Mouse (Mus musculus): ENCODE data around the gene Pik3r5. TPM values are rescaled to one million over a fixed set of nuclear protein-coding genes. Genes with fewer than 3 reads are reported as not detected.

Pik3r5 gene
- total and polyA plus RNA-seq, 3 experiments = 3.5 to 9.4 (median 5.7) TPM

- Histone ChIP-seq H3K36me3 (replicated peaks in 1 of 2; ENCODE audit: control insufficient read depth in 1 of 2, insufficient read depth in 1 of 2, low read length in 1 of 2) (no peaks in the 10 kb centered on the region), H3K4me3 (replicated peaks in 1 of 3; ENCODE audit: low read depth in 2 of 3, low read length in 2 of 3, poor library complexity in 1 of 3) (no peak overlapping the region), H3K4me2 (ENCODE audit: insufficient read depth, low read depth, poor library complexity, severe bottlenecking) (no peak overlapping the region), H3K79me2 (replicated peaks; ENCODE audit: control insufficient read depth, extremely low read depth, insufficient read depth, poor library complexity, severe bottlenecking) (no peaks in the 10 kb centered on the region), H3K27me3 (replicated peaks) (no peaks in the 10 kb centered on the region), H3K4me1 (ENCODE audit: control insufficient read depth in 1 of 2, insufficient read depth in 2 of 2) (peaks cover 9 to 10% of the 10 kb centered on the region in 2 experiments), H3K9me3 (replicated peaks; ENCODE audit: low read length) (no peaks in the 10 kb centered on the region), H3K27ac (ENCODE audit: insufficient read depth, low read depth) (no peak overlapping the region), H3K9ac (ENCODE audit: insufficient read depth, low read depth) (no peak overlapping the region)
- dilution Hi-C loops (cut with MboI; ENCODE audit: extremely low pct_ligation_motif_present, extremely low pct_unique_long_range_greater_than_20kb, low sequenced_read_pairs) = no loop called here
- no peak for DNase-seq (ENCODE audit: extremely low read depth)
- TF ChIP-seq ZNF384 (IDR thresholded peaks at IDR 0.05; ENCODE audit: low read depth, low read length) (no peak), RCOR1 (conservative IDR thresholded peaks at IDR 0.05; ENCODE audit: low read depth, low read length) (no peak)
- in situ Hi-C loops (cut with MboI; ENCODE audit: low pct_ligation_motif_present, low pct_unique_long_range_greater_than_20kb, low sequenced_read_pairs) = no loop called here
These were observed 6.2 kb upstream of the Pik3r5 start for GRCm38 (mm10) chr11:68425492-68426315.

GRCm38 (mm10) chr11:68427083-68427570 is 4.8 kb upstream of the Pik3r5 start:
- H3K4me2 ChIP-seq (ENCODE audit: insufficient read depth, low read depth, poor library complexity, severe bottlenecking) = no peak overlapping the region
- H3K27ac ChIP-seq (ENCODE audit: insufficient read depth, low read depth) = no peak overlapping the region
- no peaks in the 10 kb centered on the region for H3K27me3 ChIP-seq (replicated peaks)
- dilution Hi-C loops (cut with MboI; ENCODE audit: extremely low pct_ligation_motif_present, extremely low pct_unique_long_range_greater_than_20kb, low sequenced_read_pairs) = no loop called here
- H3K36me3 ChIP-seq (replicated peaks in 1 of 2; ENCODE audit: control insufficient read depth in 1 of 2, insufficient read depth in 1 of 2, low read length in 1 of 2) = no peaks in the 10 kb centered on the region
- TF ChIP-seq USF2 (conservative IDR thresholded peaks at IDR 0.05; ENCODE audit: low read depth, low read length) (no peak), PAX5 (IDR thresholded peaks at IDR 0.05; ENCODE audit: low read length) (no peak), BHLHE40 (IDR thresholded peaks at IDR 0.05; ENCODE audit: low read depth, low read length) (no peak), CHD1 (IDR thresholded peaks at IDR 0.05; ENCODE audit: low read depth, low read length) (no peak)
- no peak overlapping the region for H3K9ac ChIP-seq (ENCODE audit: insufficient read depth, low read depth)
- peaks cover 14 to 18% of the 10 kb centered on the region in 2 experiments for H3K4me1 ChIP-seq (ENCODE audit: control insufficient read depth in 1 of 2, insufficient read depth in 2 of 2)
- no peak overlapping the region for H3K4me3 ChIP-seq (replicated peaks in 1 of 3; ENCODE audit: low read depth in 2 of 3, low read length in 2 of 3, poor library complexity in 1 of 3)
- H3K9me3 ChIP-seq (replicated peaks; ENCODE audit: low read length) = no peaks in the 10 kb centered on the region
- H3K79me2 ChIP-seq (replicated peaks; ENCODE audit: control insufficient read depth, extremely low read depth, insufficient read depth, poor library complexity, severe bottlenecking) = no peaks in the 10 kb centered on the region
- in situ Hi-C loops (cut with MboI; ENCODE audit: low pct_ligation_motif_present, low pct_unique_long_range_greater_than_20kb, low sequenced_read_pairs) = no loop called here
- DNase-seq (ENCODE audit: extremely low read depth) = no peak

GRCm38 (mm10) chr11:68430662-68431061 is 1.3 kb upstream of the Pik3r5 start:
- Histone ChIP-seq H3K36me3 (replicated peaks in 1 of 2; ENCODE audit: control insufficient read depth in 1 of 2, insufficient read depth in 1 of 2, low read length in 1 of 2) (peaks cover 0 to 4% of the 10 kb centered on the region in 2 experiments), H3K27ac (ENCODE audit: insufficient read depth, low read depth) (no peak overlapping the region), H3K4me1 (ENCODE audit: control insufficient read depth in 1 of 2, insufficient read depth in 2 of 2) (peaks cover 26 to 50% of the 10 kb centered on the region in 2 experiments), H3K4me2 (ENCODE audit: insufficient read depth, low read depth, poor library complexity, severe bottlenecking) (peak overlapping the region; percentile 93), H3K4me3 (replicated peaks in 1 of 3; ENCODE audit: low read depth in 2 of 3, low read length in 2 of 3, poor library complexity in 1 of 3) (no peak overlapping the region), H3K27me3 (replicated peaks) (no peaks in the 10 kb centered on the region), H3K9ac (ENCODE audit: insufficient read depth, low read depth) (no peak overlapping the region), H3K79me2 (replicated peaks; ENCODE audit: control insufficient read depth, extremely low read depth, insufficient read depth, poor library complexity, severe bottlenecking) (no peaks in the 10 kb centered on the region), H3K9me3 (replicated peaks; ENCODE audit: low read length) (no peaks in the 10 kb centered on the region)
- peak; percentile 52; the same call in 1 of the 2 replicates for TF ChIP-seq IRF4 (IDR thresholded peaks at IDR 0.05; ENCODE audit: low read depth, low read length)
- TF ChIP-seq SIN3A (IDR thresholded peaks at IDR 0.05; ENCODE audit: low read length) = peak; percentile 23; the same call in 1 of the 2 replicates
- peak; percentile 68 for TF ChIP-seq ETS1 (conservative IDR thresholded peaks at IDR 0.05; ENCODE audit: low read depth, low read length)
- peak; percentile 37 for TF ChIP-seq RAD21 (IDR thresholded peaks at IDR 0.05; ENCODE audit: low read depth, low read length)
- TF ChIP-seq RCOR1 (conservative IDR thresholded peaks at IDR 0.05; ENCODE audit: low read depth, low read length) = no peak
- peak; percentile 54; the same call in 1 of the 2 replicates for TF ChIP-seq MEF2A (IDR thresholded peaks at IDR 0.05; ENCODE audit: borderline replicate concordance, low read depth, low read length)
- TF ChIP-seq CTCF (conservative IDR thresholded peaks at IDR 0.05 in 1 of 2, IDR thresholded peaks at IDR 0.05 in 1 of 2; ENCODE audit: low read depth in 2 of 2, low read length in 2 of 2) = peak in 1 of 2 experiments; percentile 57; a peak in 2 of 4 replicates
- no peak for TF ChIP-seq POLR2AphosphoS2 (IDR thresholded peaks at IDR 0.05; ENCODE audit: low read depth, low read length)
- no peak for TF ChIP-seq PAX5 (IDR thresholded peaks at IDR 0.05; ENCODE audit: low read length)
- TF ChIP-seq TCF12 (IDR thresholded peaks at IDR 0.05; ENCODE audit: low read depth, low read length) = peak; percentile 96
- TF ChIP-seq ZMIZ1 (IDR thresholded peaks at IDR 0.05; ENCODE audit: low read depth, low read length) = 0 out of 2 replicates have a peak, but pooled peaks have one; percentile 7
- TF ChIP-seq SMC3 (IDR thresholded peaks at IDR 0.05; ENCODE audit: low read depth, low read length) = peak; percentile 41
- peak; percentile 57; the same call in 1 of the 2 replicates for TF ChIP-seq EP300 (IDR thresholded peaks at IDR 0.05; ENCODE audit: low read length)
- in situ Hi-C loops (cut with MboI; ENCODE audit: low pct_ligation_motif_present, low pct_unique_long_range_greater_than_20kb, low sequenced_read_pairs) = loop anchor here (10.0 kb wide), 1 partner anchor 124 kb away; the partner anchor contains the start of gene Mfsd6l
- peak; percentile 81 for DNase-seq (ENCODE audit: extremely low read depth)
- dilution Hi-C loops (cut with MboI; ENCODE audit: extremely low pct_ligation_motif_present, extremely low pct_unique_long_range_greater_than_20kb, low sequenced_read_pairs) = no loop called here

Data from CH12.LX (cell line).